Mouse (Mus musculus): ENCODE measurements around the gene Mylk2.

The Mylk2 gene

GRCm38 (mm10) chr2:152913471-152913870, 2.3 kb downstream of the Mylk2 start:
- in situ Hi-C loops (cut with MboI, MseI) = loop anchor here (5.0 kb wide), 2 partner anchors 104 to 229 kb away; partner anchors contain the start of gene Pdrg1

- in situ Hi-C loops (cut with MboI, MseI) = loop anchor here (5.0 kb wide), 2 partner anchors 103 to 228 kb away; partner anchors contain the start of gene Pdrg1
Measured at GRCm38 (mm10) chr2:152914310-152915120, 3.4 kb downstream of the Mylk2 start.

GRCm38 (mm10) chr2:152915453-152915852, 4.3 kb downstream of the Mylk2 start:
- in situ Hi-C loops (cut with MboI, MseI) = no loop called here

- in situ Hi-C loops (cut with MboI, MseI) = no loop called here
Measured at GRCm38 (mm10) chr2:152916111-152916510, 5.0 kb downstream of the Mylk2 start.

- in situ Hi-C loops (cut with MboI, MseI) = no loop called here
Measured at GRCm38 (mm10) chr2:152917671-152918070, 6.5 kb downstream of the Mylk2 start.

- in situ Hi-C loops (cut with MboI, MseI) = no loop called here
Measured at GRCm38 (mm10) chr2:152922376-152922775, 11.2 kb downstream of the Mylk2 start.

GRCm38 (mm10) chr2:152923621-152924020, 12.5 kb downstream of the Mylk2 start:
- in situ Hi-C loops (cut with MboI, MseI) = no loop called here

- in situ Hi-C loops (cut with MboI, MseI) = no loop called here
Measured at GRCm38 (mm10) chr2:152924128-152924527, 13.0 kb downstream of the Mylk2 start.

- in situ Hi-C loops (cut with MboI, MseI) = no loop called here
Measured at GRCm38 (mm10) chr2:152924543-152924942, 13.4 kb downstream of the Mylk2 start.

GRCm38 (mm10) chr2:152925189-152925872, 14.2 kb downstream of the Mylk2 start:
- in situ Hi-C loops (cut with MboI, MseI) = no loop called here

- in situ Hi-C loops (cut with MboI, MseI) = no loop called here
Measured at GRCm38 (mm10) chr2:152926896-152927295, 15.7 kb downstream of the Mylk2 start.

GRCm38 (mm10) chr2:152927371-152927770, 16.2 kb downstream of the Mylk2 start:
- in situ Hi-C loops (cut with MboI, MseI) = no loop called here

- in situ Hi-C loops (cut with MboI, MseI) = no loop called here
Measured at GRCm38 (mm10) chr2:152928219-152928987, 17.3 kb downstream of the Mylk2 start.

GRCm38 (mm10) chr2:152928988-152929370, 17.8 kb downstream of the Mylk2 start:
- in situ Hi-C loops (cut with MboI, MseI) = no loop called here

- in situ Hi-C loops (cut with MboI, MseI) = no loop called here
Measured at GRCm38 (mm10) chr2:152930276-152930675, 19.1 kb downstream of the Mylk2 start.

GRCm38 (mm10) chr2:152931456-152932160, 20.5 kb downstream of the Mylk2 start:
- in situ Hi-C loops (cut with MboI, MseI) = no loop called here

- in situ Hi-C loops (cut with MboI, MseI) = no loop called here
Measured at GRCm38 (mm10) chr2:152933048-152933447, 21.9 kb downstream of the Mylk2 start, which contains the start of gene Foxs1. Foxs1 (minus strand) TSS chr2:152933208.

GRCm38 (mm10) chr2:152933614-152934013, 22.5 kb downstream of the Mylk2 start:
- in situ Hi-C loops (cut with MboI, MseI) = no loop called here

GRCm38 (mm10) chr2:152939846-152940245, 28.7 kb downstream of the Mylk2 start:
- in situ Hi-C loops (cut with MboI, MseI) = no loop called here

GRCm38 (mm10) chr2:152941106-152941505, 30.0 kb downstream of the Mylk2 start:
- in situ Hi-C loops (cut with MboI, MseI) = no loop called here

- in situ Hi-C loops (cut with MboI, MseI) = no loop called here
Measured at GRCm38 (mm10) chr2:152941776-152942175, 30.6 kb downstream of the Mylk2 start.
